Mouse (Mus musculus) heart, postnatal 0 days (tissue): ENCODE results near the gene Vezf1. TPM values are rescaled to one million over a fixed set of nuclear protein-coding genes. Genes with fewer than 3 reads are reported as not detected.
A peak's percentile ranks its signal among the peaks of the same experiment; 100 is the strongest.

ENCODE experiments used
- ATAC-seq: fragments of 200-750 bp; cut with Nextera tagmentation; 2 replicates; pipeline ENCODE4 v1.8.0; 2017; ENCODE audit warnings: low read depth, moderate number of reproducible peaks, moderate library complexity; ENCODE audit not compliant: insufficient read depth
- DNase-seq: peaks from one replicate; pipeline ENCODE4 v3.0.0-alpha.2; 2016; ENCODE audit warnings: low spot score
- H3K27ac ChIP-seq: fragments of 300-500 bp; sonication (generic); 2 replicates; pipeline ENCODE4 v1.5.1; 2014; ENCODE audit warnings: low read depth, mild to moderate bottlenecking
- H3K27me3 ChIP-seq: fragments of 300-500 bp; sonication (generic); 2 replicates; pipeline ENCODE4 v1.6.1; 2014; ENCODE audit warnings: low read length, mixed read lengths; ENCODE audit not compliant: control insufficient read depth, insufficient read depth
- H3K36me3 ChIP-seq: fragments of 300-500 bp; sonication (generic); replicated peaks from 2 replicates; pipeline ENCODE4 v1.6.1; 2014; ENCODE audit warnings: low read length, mixed read lengths; ENCODE audit not compliant: control insufficient read depth, insufficient read depth
- H3K4me1 ChIP-seq: fragments of 300-500 bp; sonication (generic); 2 replicates; pipeline ENCODE4 v1.6.1; 2014; ENCODE audit warnings: antibody characterized with exemption; ENCODE audit not compliant: control insufficient read depth, insufficient read depth
- H3K4me2 ChIP-seq: fragments of 300-500 bp; sonication (generic); 2 replicates; pipeline ENCODE4 v1.6.1; 2014; ENCODE audit warnings: low read depth, mild to moderate bottlenecking, low read length, moderate library complexity
- H3K4me3 ChIP-seq: fragments of 300-500 bp; sonication (generic); 2 replicates; pipeline ENCODE4 v1.5.1; 2014; ENCODE audit warnings: low read depth, low read length
- H3K9ac ChIP-seq: fragments of 300-500 bp; sonication (generic); replicated peaks from 2 replicates; pipeline ENCODE4 v1.6.1; 2014; ENCODE audit warnings: low read depth, low read length, mixed read lengths
- H3K9me3 ChIP-seq: fragments of 300-500 bp; sonication (generic); replicated peaks from 2 replicates; pipeline ENCODE4 v1.6.1; 2016; ENCODE audit warnings: low read length; ENCODE audit not compliant: control insufficient read depth
- CTCF ChIP-seq: IDR thresholded peaks from 2 replicates; pipeline ENCODE4 v1.5.1; 2016; ENCODE audit warnings: antibody characterized with exemption, control low read depth, low read depth
- EP300 ChIP-seq: IDR thresholded peaks from 2 replicates; pipeline ENCODE4 v1.6.1; 2016; ENCODE audit warnings: antibody characterized with exemption, low read depth
- WGBS: fragments of 180-500 bp; shearing (Covaris S2); extraction: QIAGEN DNeasy Blood & Tissue Kit; methylation state at CpG from one replicate; pipeline ENCODE4 v1.1.7; 2014; 5-methylcytosine and 5-hydroxymethylcytosine counted together
- polyA plus RNA-seq: library from polyadenylated mRNA; unstranded; fragments of >200 nt; fragmentation: Nextera tagmentation; extraction: Ambion mirVana; gene quantifications from 2 replicates; pipeline ENCODE4 v1.2.1, GENCODE M21; 2015
- total RNA-seq: library from RNA; depleted of rRNA; stranded (reverse); fragments of >200 nt; gene quantifications from 2 replicates; pipeline ENCODE4 v1.2.3, GENCODE M21; 2014; ENCODE audit warnings: low replicate concordance

Vezf1 gene
- total and polyA plus RNA-seq, 2 experiments from 2014 or later, result 17.6 to 31.9 TPM

DNA sequence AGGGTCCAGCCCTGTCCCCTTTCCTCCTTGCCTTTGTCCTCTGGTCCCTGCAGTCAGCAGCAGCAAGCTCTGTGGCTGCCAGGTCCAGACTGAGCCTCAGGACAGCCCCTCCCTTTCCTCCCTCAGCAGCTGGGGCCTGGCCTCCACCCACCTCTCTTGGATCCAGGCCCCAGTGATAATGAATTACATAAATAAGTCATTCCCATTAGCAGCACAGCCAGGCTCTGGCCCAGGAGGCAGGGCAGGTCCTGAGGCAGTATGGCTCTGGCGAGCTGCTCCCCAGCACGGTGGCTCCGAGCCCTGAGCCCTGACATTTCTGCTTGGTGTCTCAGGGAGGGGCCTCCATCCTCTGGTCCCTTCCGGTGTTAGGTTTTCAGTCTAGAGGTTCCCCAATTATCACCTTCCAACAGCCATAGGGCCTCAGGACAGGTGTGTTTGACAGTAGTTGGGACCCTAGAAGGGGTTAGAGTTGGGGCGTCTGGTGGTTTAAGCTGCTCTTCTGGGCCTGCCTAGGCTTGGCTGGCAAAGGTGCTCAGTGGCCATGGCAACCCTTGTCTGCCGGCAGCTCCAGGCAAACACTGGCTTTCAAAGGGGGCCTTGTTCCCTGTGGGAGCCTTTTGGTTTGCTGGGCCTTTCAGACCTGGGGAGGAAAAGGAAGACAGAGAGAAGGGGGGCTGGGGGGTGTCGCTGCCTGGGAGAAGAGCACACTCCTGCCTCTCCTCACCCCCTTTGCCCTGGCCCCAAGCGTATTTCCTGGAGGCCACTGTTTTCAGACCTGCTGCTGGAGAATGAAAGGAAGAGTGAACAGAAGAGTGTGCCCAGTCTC lies 51.0 kb downstream of the Vezf1 start:
- Histone ChIP-seq H3K36me3 (no peaks in the 10 kb centered on the region), H3K27ac (peak overlapping the region; percentile 91), H3K4me2 (peak overlapping the region; percentile 31), H3K4me3 (no peak overlapping the region), H3K4me1 (peaks cover 63% of the 10 kb centered on the region), H3K27me3 (no peaks in the 10 kb centered on the region), H3K9ac (peak overlapping the region; percentile 28; the same call in 1 of the 2 replicates), H3K9me3 (no peaks in the 10 kb centered on the region)
- DNase-seq (peak; percentile 95), ATAC-seq (peak; percentile 91)
- TF ChIP-seq CTCF (no peak), EP300 (peak; percentile 82)
- 12% methylated on average over 8 of the region's 8 CpGs for WGBS

DNA sequence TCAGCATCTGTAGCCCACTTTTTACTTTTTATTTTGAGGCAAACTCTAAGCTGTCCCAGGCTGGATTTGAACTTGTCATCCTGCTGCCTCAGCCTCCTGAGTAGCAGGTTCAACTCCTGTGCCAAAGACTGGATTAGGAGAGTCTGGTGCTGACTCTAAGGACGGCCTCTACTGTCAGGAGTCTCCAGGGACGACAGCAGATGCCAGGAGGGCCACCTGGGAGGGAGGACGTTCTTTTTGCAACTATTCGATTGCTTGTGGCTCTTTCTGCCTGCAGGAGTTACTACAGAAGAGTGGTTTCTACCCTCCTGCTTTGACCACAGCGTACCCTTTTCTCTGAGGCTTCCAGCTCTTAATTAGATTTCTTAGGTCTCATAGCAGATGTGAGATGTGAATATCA lies 54.5 kb downstream of the Vezf1 start:
- H3K4me1 ChIP-seq, result peaks cover 31% of the 10 kb centered on the region
- H3K9me3 ChIP-seq, result no peaks in the 10 kb centered on the region
- no peaks in the 10 kb centered on the region for H3K27me3 ChIP-seq

DNA sequence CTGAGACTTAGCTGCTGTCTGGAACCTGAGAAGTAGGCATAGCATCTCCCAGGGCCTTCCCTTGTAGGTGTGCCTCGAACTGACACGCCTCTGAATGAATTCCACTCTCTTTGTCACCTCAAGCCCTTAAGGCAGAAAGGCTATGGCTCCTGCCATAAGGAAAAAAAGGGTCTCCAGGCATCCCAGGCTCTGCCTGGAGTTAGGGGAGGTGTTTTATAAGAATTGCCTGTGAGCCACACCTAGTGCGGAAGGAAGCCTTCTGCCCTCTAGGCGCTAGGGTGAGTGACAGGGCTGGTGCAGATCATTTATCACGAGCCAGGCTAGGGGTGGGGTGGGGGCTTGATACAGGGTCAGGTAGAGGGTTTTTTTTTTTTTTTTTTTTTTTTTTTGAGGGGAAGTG lies 54.9 kb downstream of the Vezf1 start:
- Histone ChIP-seq H3K4me2 (no peak overlapping the region), H3K36me3 (no peaks in the 10 kb centered on the region), H3K9ac (no peak overlapping the region), H3K4me3 (no peak overlapping the region), H3K4me1 (peaks cover 27% of the 10 kb centered on the region), H3K27ac (no peak overlapping the region), H3K27me3 (no peaks in the 10 kb centered on the region), H3K9me3 (no peaks in the 10 kb centered on the region)
- no peak for TF ChIP-seq CTCF
- no peak for TF ChIP-seq EP300
- 81% methylated on average over 5 of the region's 5 CpGs for WGBS
- no peak for ATAC-seq
- no peak for DNase-seq

More for the DNA sequence above, 54.5 kb downstream of the Vezf1 start:
- no peaks in the 10 kb centered on the region for H3K36me3 ChIP-seq
- no peak overlapping the region for H3K9ac ChIP-seq
- no peak overlapping the region for H3K27ac ChIP-seq
- no peak for TF ChIP-seq EP300
- TF ChIP-seq CTCF, result no peak
- no peak overlapping the region for H3K4me3 ChIP-seq
- H3K4me2 ChIP-seq, result no peak overlapping the region
- 78% methylated on average over 5 of the region's 5 CpGs for WGBS
- ATAC-seq (no peak), DNase-seq (no peak)

DNA sequence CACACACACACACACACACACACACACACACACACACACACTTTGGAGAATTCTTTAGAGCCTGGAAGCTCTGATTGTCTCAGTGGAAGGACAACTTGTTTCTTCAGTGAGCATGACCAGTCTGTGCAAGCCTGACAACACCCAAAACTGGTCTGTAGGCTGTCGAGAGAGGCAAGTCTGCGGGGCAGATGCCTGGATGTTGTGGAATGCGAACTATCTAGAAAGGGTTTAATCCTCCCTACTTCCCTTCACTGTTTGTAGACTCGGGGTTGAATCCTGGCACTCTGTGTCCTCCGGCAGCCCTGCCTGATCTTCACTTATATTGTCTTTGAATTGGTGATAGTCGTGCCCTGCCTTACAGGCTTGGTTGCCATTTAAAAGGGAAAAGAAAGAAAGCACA lies 55.7 kb downstream of the Vezf1 start:
- TF ChIP-seq CTCF (no peak), EP300 (no peak)
- no peaks in the 10 kb centered on the region for H3K36me3 ChIP-seq
- no peak overlapping the region for H3K9ac ChIP-seq

DNA sequence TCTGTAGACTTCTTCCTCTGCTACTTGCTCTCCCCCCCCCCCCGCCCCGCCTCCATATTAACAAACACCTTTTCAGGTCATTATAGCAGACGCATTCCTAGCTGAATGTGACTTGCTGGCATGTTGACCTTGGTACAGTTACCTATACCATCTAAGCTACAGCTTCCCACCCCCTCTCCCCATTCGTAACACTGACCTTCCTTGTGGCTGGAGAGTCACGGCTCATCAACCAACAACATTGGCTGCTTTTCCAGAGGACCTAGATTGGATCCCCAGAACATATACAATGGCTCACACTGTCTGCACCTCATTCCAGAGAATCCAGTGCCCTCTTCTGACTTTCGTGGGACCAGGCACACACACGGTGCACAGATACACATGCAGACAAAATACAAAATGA lies 57.4 kb downstream of the Vezf1 start:
- H3K4me3 ChIP-seq, result no peak overlapping the region
- no peak overlapping the region for H3K9ac ChIP-seq
- H3K9me3 ChIP-seq, result no peaks in the 10 kb centered on the region
- no peak for TF ChIP-seq EP300
- no peak for TF ChIP-seq CTCF
- H3K36me3 ChIP-seq, result no peaks in the 10 kb centered on the region
- H3K4me1 ChIP-seq, result 0 out of 2 replicates have a peak, but pooled peaks cover 3% of the 10 kb centered on the region
- H3K27me3 ChIP-seq, result no peaks in the 10 kb centered on the region
- WGBS, result 90% methylated on average over 7 of the region's 7 CpGs
- DNase-seq (no peak), ATAC-seq (no peak)
- H3K27ac ChIP-seq, result no peak overlapping the region
- H3K4me2 ChIP-seq, result no peak overlapping the region

More for the DNA sequence above, 55.7 kb downstream of the Vezf1 start:
- DNase-seq (no peak), ATAC-seq (no peak)
- H3K27me3 ChIP-seq, result no peaks in the 10 kb centered on the region
- H3K27ac ChIP-seq, result peak overlapping the region; percentile 31; the same call in 1 of the 2 replicates
- peaks cover 20% of the 10 kb centered on the region for H3K4me1 ChIP-seq
- WGBS, result 22% methylated on average over 6 of the region's 6 CpGs
- H3K4me3 ChIP-seq, result no peak overlapping the region
- no peak overlapping the region for H3K4me2 ChIP-seq
- no peaks in the 10 kb centered on the region for H3K9me3 ChIP-seq
